Mouse (Mus musculus): ENCODE measurements around the gene Pld4. TPM values are rescaled to one million over a fixed set of nuclear protein-coding genes. Genes with fewer than 3 reads are reported as not detected.

The Pld4 gene
- polyA plus RNA-seq, 1 experiment from 2014 or later, result 3.4 TPM

DNA sequence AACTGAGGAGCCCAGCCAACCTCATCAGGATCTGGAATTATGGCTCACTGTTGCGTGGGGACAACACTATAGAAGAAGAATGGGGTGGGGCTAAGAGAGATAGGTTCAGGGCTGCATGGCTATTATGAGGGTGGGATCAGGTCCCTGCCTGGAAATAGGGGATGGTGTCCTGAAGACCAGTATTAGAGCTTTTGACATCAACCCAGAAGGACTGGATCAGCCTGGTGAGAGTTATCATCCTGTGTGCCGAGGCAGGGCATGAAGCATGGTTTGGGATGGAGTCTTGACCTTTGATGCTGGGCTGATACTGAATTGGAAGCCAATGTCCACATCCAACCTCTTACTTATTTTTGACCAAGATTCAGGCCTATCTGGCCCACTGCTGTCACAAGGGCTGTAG is 9.3 kb downstream of the Pld4 start:
- no peak overlapping the region for H3K4me2 ChIP-seq (ENCODE audit: low read depth, low read length)
- no peak overlapping the region for H3K9ac ChIP-seq (replicated peaks; ENCODE audit: low read length)
- no peak overlapping the region for H3K4me3 ChIP-seq (ENCODE audit: low read depth, low read length)
- H3K27me3 ChIP-seq (ENCODE audit: control insufficient read depth, insufficient read depth, low read length), result no peaks in the 10 kb centered on the region
- H3K27ac ChIP-seq (replicated peaks; ENCODE audit: low read depth, low read length), result no peak overlapping the region
- no peak for DNase-seq (ENCODE audit: low spot score)
- H3K36me3 ChIP-seq (replicated peaks; ENCODE audit: control insufficient read depth, insufficient read depth, low read depth, low read length), result no peaks in the 10 kb centered on the region
- 59% methylated on average over 2 of the region's 2 CpGs for WGBS
- no peak for ATAC-seq (replicated peaks; ENCODE audit: insufficient number of reproducible peaks, low FRiP score, low TSS enrichment, low read depth)
- H3K4me1 ChIP-seq (ENCODE audit: control insufficient read depth, insufficient read depth, low read length), result no peaks in the 10 kb centered on the region
- H3K9me3 ChIP-seq (replicated peaks; ENCODE audit: control insufficient read depth, low read length), result no peaks in the 10 kb centered on the region

DNA sequence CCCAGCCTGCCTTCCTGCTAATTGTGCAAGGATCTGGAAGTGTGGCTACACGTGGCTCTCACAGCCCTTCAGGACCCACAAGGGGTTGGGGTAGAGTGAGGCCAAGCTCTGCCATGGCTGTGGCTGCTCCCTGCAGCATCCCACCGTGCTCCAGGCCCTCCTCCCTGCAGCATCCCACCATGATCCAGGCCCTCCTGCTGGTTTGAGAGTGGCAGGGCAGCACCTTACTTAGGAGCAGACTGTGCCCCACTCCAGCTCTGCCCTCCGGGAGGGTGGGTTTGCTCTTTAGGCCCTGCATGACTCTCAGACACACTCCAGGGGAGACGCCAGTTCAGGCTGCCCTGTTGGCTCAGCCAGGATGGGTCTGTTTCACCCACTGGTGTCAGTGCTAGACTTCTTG is 9.9 kb downstream of the Pld4 start:
- Histone ChIP-seq H3K36me3 (replicated peaks; ENCODE audit: control insufficient read depth, insufficient read depth, low read depth, low read length) (no peaks in the 10 kb centered on the region), H3K4me2 (ENCODE audit: low read depth, low read length) (no peak overlapping the region), H3K4me3 (ENCODE audit: low read depth, low read length) (no peak overlapping the region), H3K4me1 (ENCODE audit: control insufficient read depth, insufficient read depth, low read length) (no peaks in the 10 kb centered on the region), H3K9me3 (replicated peaks; ENCODE audit: control insufficient read depth, low read length) (no peaks in the 10 kb centered on the region), H3K27ac (replicated peaks; ENCODE audit: low read depth, low read length) (no peak overlapping the region), H3K27me3 (ENCODE audit: control insufficient read depth, insufficient read depth, low read length) (no peaks in the 10 kb centered on the region), H3K9ac (replicated peaks; ENCODE audit: low read length) (no peak overlapping the region)
- ATAC-seq (replicated peaks; ENCODE audit: insufficient number of reproducible peaks, low FRiP score, low TSS enrichment, low read depth), result no peak
- DNase-seq (ENCODE audit: low spot score), result no peak
- 71% methylated on average over 4 of the region's 4 CpGs for WGBS

DNA sequence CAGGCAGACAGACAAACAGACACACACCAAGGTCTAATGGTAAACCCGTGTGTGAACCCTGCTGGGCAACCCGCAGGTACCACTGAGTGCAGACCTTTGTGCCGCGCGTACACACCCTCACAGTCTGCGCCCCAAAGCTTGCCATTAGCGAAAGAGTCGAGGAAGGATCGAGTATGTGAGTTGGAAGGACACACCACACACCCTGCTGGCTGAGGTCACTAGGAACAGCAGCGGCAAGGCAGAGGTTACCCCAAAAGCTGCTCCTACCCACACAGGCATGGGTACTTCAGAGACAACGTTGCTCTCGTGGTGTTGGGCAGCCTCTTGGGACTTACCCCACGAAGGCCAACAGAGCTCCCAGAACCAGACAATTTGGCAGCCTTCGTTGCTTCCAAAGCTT is 11.9 kb downstream of the Pld4 start:
- Histone ChIP-seq H3K4me1 (ENCODE audit: control insufficient read depth, insufficient read depth, low read length) (no peaks in the 10 kb centered on the region), H3K9me3 (replicated peaks; ENCODE audit: control insufficient read depth, low read length) (no peaks in the 10 kb centered on the region), H3K4me2 (ENCODE audit: low read depth, low read length) (no peak overlapping the region), H3K27ac (replicated peaks; ENCODE audit: low read depth, low read length) (no peak overlapping the region), H3K4me3 (ENCODE audit: low read depth, low read length) (no peak overlapping the region), H3K27me3 (ENCODE audit: control insufficient read depth, insufficient read depth, low read length) (no peaks in the 10 kb centered on the region), H3K9ac (replicated peaks; ENCODE audit: low read length) (no peak overlapping the region), H3K36me3 (replicated peaks; ENCODE audit: control insufficient read depth, insufficient read depth, low read depth, low read length) (no peaks in the 10 kb centered on the region)
- no peak for DNase-seq (ENCODE audit: low spot score)
- ATAC-seq (replicated peaks; ENCODE audit: insufficient number of reproducible peaks, low FRiP score, low TSS enrichment, low read depth), result no peak
- 90% methylated on average over 14 of the region's 14 CpGs for WGBS

DNA sequence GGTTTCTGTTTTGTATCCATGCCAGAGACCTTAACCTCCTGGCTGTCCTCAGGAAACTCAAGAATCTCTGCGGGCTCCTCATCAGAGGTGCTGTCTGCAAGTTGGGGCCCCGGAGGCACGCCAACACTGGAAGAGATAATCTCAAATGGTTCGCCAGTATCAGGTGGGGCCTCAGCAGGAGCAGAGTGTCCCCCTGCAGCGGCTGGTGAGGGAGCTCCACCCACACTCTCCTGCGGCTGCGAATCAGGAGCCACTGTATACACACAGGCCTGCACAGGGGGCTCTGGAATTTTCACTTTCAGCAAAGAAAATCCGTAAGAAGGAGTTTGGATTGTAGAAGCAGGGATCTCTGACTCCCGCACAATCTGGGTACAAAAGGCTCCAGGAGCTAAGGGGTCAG is 12.9 kb downstream of the Pld4 start:
- H3K27ac ChIP-seq (replicated peaks; ENCODE audit: low read depth, low read length), result no peak overlapping the region
- no peaks in the 10 kb centered on the region for H3K27me3 ChIP-seq (ENCODE audit: control insufficient read depth, insufficient read depth, low read length)
- H3K4me1 ChIP-seq (ENCODE audit: control insufficient read depth, insufficient read depth, low read length), result no peaks in the 10 kb centered on the region
- no peak overlapping the region for H3K9ac ChIP-seq (replicated peaks; ENCODE audit: low read length)
- H3K36me3 ChIP-seq (replicated peaks; ENCODE audit: control insufficient read depth, insufficient read depth, low read depth, low read length), result no peaks in the 10 kb centered on the region
- no peak for ATAC-seq (replicated peaks; ENCODE audit: insufficient number of reproducible peaks, low FRiP score, low TSS enrichment, low read depth)
- H3K4me3 ChIP-seq (ENCODE audit: low read depth, low read length), result no peak overlapping the region
- WGBS, result 48% methylated on average over 9 of the region's 9 CpGs
- DNase-seq (ENCODE audit: low spot score), result no peak
- H3K4me2 ChIP-seq (ENCODE audit: low read depth, low read length), result no peak overlapping the region
- H3K9me3 ChIP-seq (replicated peaks; ENCODE audit: control insufficient read depth, low read length), result no peaks in the 10 kb centered on the region

DNA sequence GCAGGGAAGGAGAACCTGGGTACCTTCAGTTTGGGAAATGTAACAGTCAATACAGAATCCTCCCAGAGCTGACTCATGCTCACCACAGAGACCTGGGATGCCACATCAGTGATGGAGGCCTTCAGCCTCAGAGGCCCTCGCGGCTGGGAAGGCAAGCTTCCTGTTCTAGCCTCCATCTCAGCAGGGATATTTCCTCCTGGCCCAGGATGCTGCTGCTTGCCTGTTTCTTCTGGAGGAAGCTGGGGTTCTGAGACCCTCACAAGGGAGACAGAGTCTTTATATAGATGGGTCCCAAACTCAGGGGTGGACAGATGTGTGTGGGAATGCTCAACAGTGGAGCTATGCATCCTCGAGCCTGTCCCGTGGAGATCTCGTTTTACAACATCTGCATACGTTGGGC is 13.6 kb downstream of the Pld4 start:
- Histone ChIP-seq H3K4me2 (ENCODE audit: low read depth, low read length) (no peak overlapping the region), H3K4me1 (ENCODE audit: control insufficient read depth, insufficient read depth, low read length) (no peaks in the 10 kb centered on the region), H3K9ac (replicated peaks; ENCODE audit: low read length) (no peak overlapping the region), H3K4me3 (ENCODE audit: low read depth, low read length) (no peak overlapping the region), H3K9me3 (replicated peaks; ENCODE audit: control insufficient read depth, low read length) (no peaks in the 10 kb centered on the region), H3K27me3 (ENCODE audit: control insufficient read depth, insufficient read depth, low read length) (no peaks in the 10 kb centered on the region), H3K27ac (replicated peaks; ENCODE audit: low read depth, low read length) (no peak overlapping the region), H3K36me3 (replicated peaks; ENCODE audit: control insufficient read depth, insufficient read depth, low read depth, low read length) (no peaks in the 10 kb centered on the region)
- 83% methylated on average over 6 of the region's 6 CpGs for WGBS
- DNase-seq (ENCODE audit: low spot score) (no peak), ATAC-seq (replicated peaks; ENCODE audit: insufficient number of reproducible peaks, low FRiP score, low TSS enrichment, low read depth) (no peak)

DNA sequence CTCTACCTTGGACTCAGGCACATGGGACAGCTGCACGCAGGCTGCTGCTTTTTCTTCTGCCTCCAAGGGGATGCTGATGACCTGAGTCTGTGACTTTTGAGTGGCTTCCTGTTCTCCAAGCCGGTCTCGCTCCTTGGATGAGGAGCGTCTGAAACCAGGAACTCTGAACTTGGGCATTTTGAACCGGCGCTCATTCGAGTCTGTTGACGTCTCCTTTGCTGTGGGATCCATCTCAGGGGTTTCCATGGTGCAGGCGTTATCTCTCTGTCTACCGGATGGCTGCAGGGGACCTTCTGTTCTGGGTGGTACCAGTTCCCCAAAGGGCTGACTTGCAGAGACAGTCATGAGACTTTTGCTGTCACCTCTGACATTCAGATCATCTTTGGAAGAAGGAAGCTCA is 14.0 kb downstream of the Pld4 start:
- no peaks in the 10 kb centered on the region for H3K9me3 ChIP-seq (replicated peaks; ENCODE audit: control insufficient read depth, low read length)
- H3K4me3 ChIP-seq (ENCODE audit: low read depth, low read length), result no peak overlapping the region
- ATAC-seq (replicated peaks; ENCODE audit: insufficient number of reproducible peaks, low FRiP score, low TSS enrichment, low read depth) (no peak), DNase-seq (ENCODE audit: low spot score) (no peak)
- no peaks in the 10 kb centered on the region for H3K36me3 ChIP-seq (replicated peaks; ENCODE audit: control insufficient read depth, insufficient read depth, low read depth, low read length)
- H3K4me1 ChIP-seq (ENCODE audit: control insufficient read depth, insufficient read depth, low read length), result no peaks in the 10 kb centered on the region
- H3K4me2 ChIP-seq (ENCODE audit: low read depth, low read length), result no peak overlapping the region
- H3K27me3 ChIP-seq (ENCODE audit: control insufficient read depth, insufficient read depth, low read length), result no peaks in the 10 kb centered on the region
- 94% methylated on average over 10 of the region's 10 CpGs for WGBS
- H3K27ac ChIP-seq (replicated peaks; ENCODE audit: low read depth, low read length), result no peak overlapping the region
- no peak overlapping the region for H3K9ac ChIP-seq (replicated peaks; ENCODE audit: low read length)

DNA sequence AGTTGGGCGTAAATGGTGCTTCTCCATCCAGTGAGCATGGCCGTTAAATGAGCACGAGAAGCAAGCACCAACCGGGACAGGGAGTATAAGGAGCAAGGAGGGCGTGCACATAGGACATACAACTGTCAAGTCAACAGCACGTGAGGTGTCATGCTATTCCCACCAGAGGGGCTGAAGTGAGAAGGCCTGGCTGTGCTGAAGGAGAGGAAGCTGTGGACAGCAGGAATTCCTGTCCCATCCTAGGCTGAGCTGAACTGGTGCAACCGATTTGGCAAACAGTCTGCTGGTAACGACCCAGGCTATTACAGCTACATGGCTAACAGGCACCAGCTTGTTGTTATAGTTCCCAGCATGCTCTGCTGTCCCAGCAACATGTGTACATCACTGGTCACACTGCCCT is 30.6 kb downstream of the Pld4 start:
- WGBS, result 70% methylated on average over 8 of the region's 8 CpGs
- no peaks in the 10 kb centered on the region; the same call in 1 of the 2 replicates for H3K4me1 ChIP-seq (ENCODE audit: control insufficient read depth, insufficient read depth, low read length)
- no peak for DNase-seq (ENCODE audit: low spot score)

DNA sequence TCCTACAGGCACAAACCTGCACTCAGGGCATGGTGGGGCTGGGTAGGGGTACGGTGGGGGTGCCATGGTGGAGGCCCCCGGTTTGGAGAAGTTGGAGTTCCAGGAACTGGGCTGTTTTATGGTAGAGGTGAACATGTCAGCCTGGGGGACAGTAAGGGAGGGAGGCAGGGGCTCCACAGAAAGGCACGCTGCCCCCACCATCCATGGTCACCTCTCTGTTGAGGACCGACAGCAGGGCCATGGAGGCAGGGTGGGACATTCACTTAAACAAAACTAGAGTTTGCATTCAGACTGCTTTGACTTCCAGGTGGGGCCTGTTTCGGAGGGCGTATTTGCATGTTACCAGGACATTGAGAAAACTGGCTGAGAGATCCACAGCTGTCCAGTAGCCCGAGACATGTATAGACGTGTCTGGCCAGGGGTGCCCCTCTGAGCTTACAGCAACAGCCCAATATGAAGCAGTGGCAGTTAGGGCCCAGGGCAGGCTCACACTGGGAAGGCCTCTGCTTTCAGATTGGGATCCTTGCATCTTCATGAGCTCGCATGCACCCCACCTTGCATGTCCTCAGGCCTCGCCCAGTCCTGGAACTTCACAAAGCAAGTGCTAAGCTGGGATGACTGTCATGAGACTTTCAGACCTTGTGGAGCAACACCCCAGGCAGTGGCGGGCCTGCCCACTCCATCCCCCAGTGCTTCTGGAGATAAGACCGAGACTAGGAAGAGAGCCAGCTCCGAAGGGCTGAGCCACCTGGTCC is 33.3 kb downstream of the Pld4 start:
- no peak overlapping the region for H3K4me2 ChIP-seq (ENCODE audit: low read depth, low read length)
- H3K27me3 ChIP-seq (ENCODE audit: control insufficient read depth, insufficient read depth, low read length), result no peaks in the 10 kb centered on the region
- DNase-seq (ENCODE audit: low spot score) (no peak), ATAC-seq (replicated peaks; ENCODE audit: insufficient number of reproducible peaks, low FRiP score, low TSS enrichment, low read depth) (no peak)
- H3K9ac ChIP-seq (replicated peaks; ENCODE audit: low read length), result no peak overlapping the region; the same call in 1 of the 2 replicates
- no peaks in the 10 kb centered on the region; the same call in 1 of the 2 replicates for H3K4me1 ChIP-seq (ENCODE audit: control insufficient read depth, insufficient read depth, low read length)
- H3K36me3 ChIP-seq (replicated peaks; ENCODE audit: control insufficient read depth, insufficient read depth, low read depth, low read length), result no peaks in the 10 kb centered on the region
- WGBS, result 72% methylated on average over 13 of the region's 13 CpGs
- no peaks in the 10 kb centered on the region for H3K9me3 ChIP-seq (replicated peaks; ENCODE audit: control insufficient read depth, low read length)
- H3K27ac ChIP-seq (replicated peaks; ENCODE audit: low read depth, low read length), result no peak overlapping the region
- H3K4me3 ChIP-seq (ENCODE audit: low read depth, low read length), result no peak overlapping the region

More for the DNA sequence above, 30.6 kb downstream of the Pld4 start:
- no peak for ATAC-seq (replicated peaks; ENCODE audit: insufficient number of reproducible peaks, low FRiP score, low TSS enrichment, low read depth)
- no peak overlapping the region for H3K4me2 ChIP-seq (ENCODE audit: low read depth, low read length)
- no peaks in the 10 kb centered on the region for H3K36me3 ChIP-seq (replicated peaks; ENCODE audit: control insufficient read depth, insufficient read depth, low read depth, low read length)
- H3K9me3 ChIP-seq (replicated peaks; ENCODE audit: control insufficient read depth, low read length), result no peaks in the 10 kb centered on the region
- H3K27ac ChIP-seq (replicated peaks; ENCODE audit: low read depth, low read length), result no peak overlapping the region
- H3K9ac ChIP-seq (replicated peaks; ENCODE audit: low read length), result no peak overlapping the region; the same call in 1 of the 2 replicates
- H3K4me3 ChIP-seq (ENCODE audit: low read depth, low read length), result no peak overlapping the region
- H3K27me3 ChIP-seq (ENCODE audit: control insufficient read depth, insufficient read depth, low read length), result no peaks in the 10 kb centered on the region

All from embryonic facial prominence, embryonic 11.5 days (tissue).